Mouse (Mus musculus): Measurements from ENCODE around the gene Cyp1a2. TPM values are rescaled to one million over a fixed set of nuclear protein-coding genes. Genes with fewer than 3 reads are reported as not detected.
A peak's percentile ranks its signal among the peaks of the same experiment; 100 is the strongest.

Gene Cyp1a2
- polyA plus RNA-seq, 1 experiment from 2014 or later = not detected

GRCm38 (mm10) chr9:57644442-57644943 lies 39.0 kb downstream of the Cyp1a2 start:
- peak; percentile 53 for ATAC-seq (ENCODE audit: low FRiP score, low read depth)
- peak overlapping the region; percentile 100 for H3K9ac ChIP-seq (replicated peaks)
- H3K4me3 ChIP-seq = peak overlapping the region; percentile 98
- H3K27me3 ChIP-seq = peaks cover 9% of the 10 kb centered on the region; the same call in 1 of the 2 replicates
- under 1% methylated on average over 18 of the region's 18 CpGs for WGBS
- peak overlapping the region; percentile 98 for H3K27ac ChIP-seq (replicated peaks)
- H3K4me2 ChIP-seq (replicated peaks) = peak overlapping the region; percentile 96
- peaks cover 3% of the 10 kb centered on the region; the same call in 1 of the 2 replicates for H3K36me3 ChIP-seq
- no peaks in the 10 kb centered on the region for H3K9me3 ChIP-seq
- H3K4me1 ChIP-seq = peaks cover 56% of the 10 kb centered on the region

- no peak for ATAC-seq (ENCODE audit: low FRiP score, low read depth)
- peak overlapping the region; percentile 96 for H3K4me2 ChIP-seq (replicated peaks)
- no peaks in the 10 kb centered on the region for H3K9me3 ChIP-seq
- H3K36me3 ChIP-seq = peaks cover 3% of the 10 kb centered on the region; the same call in 1 of the 2 replicates
- H3K4me1 ChIP-seq = peaks cover 63% of the 10 kb centered on the region
- WGBS = 65% methylated on average over 7 of the region's 7 CpGs
- H3K27me3 ChIP-seq = peaks cover 9% of the 10 kb centered on the region; the same call in 1 of the 2 replicates
- H3K27ac ChIP-seq (replicated peaks) = no peak overlapping the region
- peak overlapping the region; percentile 100 for H3K9ac ChIP-seq (replicated peaks)
- peak overlapping the region; percentile 98 for H3K4me3 ChIP-seq
Measured at GRCm38 (mm10) chr9:57643856-57644180, 39.7 kb downstream of the Cyp1a2 start.

GRCm38 (mm10) chr9:57643169-57643855 lies 40.2 kb downstream of the Cyp1a2 start:
- peak overlapping the region; percentile 100 for H3K9ac ChIP-seq (replicated peaks)
- peaks cover 3% of the 10 kb centered on the region; the same call in 1 of the 2 replicates for H3K36me3 ChIP-seq
- H3K27ac ChIP-seq (replicated peaks) = no peak overlapping the region
- WGBS = 78% methylated on average over 9 of the region's 9 CpGs
- H3K4me3 ChIP-seq = peak overlapping the region; percentile 98
- peaks cover 68% of the 10 kb centered on the region for H3K4me1 ChIP-seq
- peaks cover 9% of the 10 kb centered on the region; the same call in 1 of the 2 replicates for H3K27me3 ChIP-seq
- H3K9me3 ChIP-seq = no peaks in the 10 kb centered on the region
- no peak for ATAC-seq (ENCODE audit: low FRiP score, low read depth)
- peak overlapping the region; percentile 96 for H3K4me2 ChIP-seq (replicated peaks)

GRCm38 (mm10) chr9:57641775-57642550 lies 41.5 kb downstream of the Cyp1a2 start:
- Histone ChIP-seq H3K27ac (replicated peaks) (no peak overlapping the region), H3K36me3 (peaks cover 3% of the 10 kb centered on the region; the same call in 1 of the 2 replicates), H3K4me3 (no peak overlapping the region), H3K9me3 (no peaks in the 10 kb centered on the region), H3K9ac (replicated peaks) (peak overlapping the region; percentile 29; the same call in 1 of the 2 replicates), H3K27me3 (peaks cover 5% of the 10 kb centered on the region; the same call in 1 of the 2 replicates), H3K4me1 (peaks cover 79% of the 10 kb centered on the region), H3K4me2 (replicated peaks) (no peak overlapping the region)
- no peak for ATAC-seq (ENCODE audit: low FRiP score, low read depth)
- 88% methylated on average over 13 of the region's 13 CpGs for WGBS

GRCm38 (mm10) chr9:57641022-57641421 lies 42.5 kb downstream of the Cyp1a2 start:
- H3K36me3 ChIP-seq = peaks cover 3% of the 10 kb centered on the region; the same call in 1 of the 2 replicates
- 74% methylated on average over 1 of the region's 1 CpGs for WGBS
- H3K27ac ChIP-seq (replicated peaks) = no peak overlapping the region
- no peaks in the 10 kb centered on the region for H3K27me3 ChIP-seq
- no peak overlapping the region for H3K9ac ChIP-seq (replicated peaks)
- H3K4me1 ChIP-seq = peaks cover 79% of the 10 kb centered on the region
- no peak overlapping the region for H3K4me2 ChIP-seq (replicated peaks)
- no peak overlapping the region for H3K4me3 ChIP-seq
- ATAC-seq (ENCODE audit: low FRiP score, low read depth) = no peak
- no peaks in the 10 kb centered on the region for H3K9me3 ChIP-seq

GRCm38 (mm10) chr9:57640384-57640783 lies 43.1 kb downstream of the Cyp1a2 start:
- Histone ChIP-seq H3K27me3 (no peaks in the 10 kb centered on the region), H3K27ac (replicated peaks) (peak overlapping the region; percentile 52), H3K4me3 (no peak overlapping the region; the same call in 1 of the 2 replicates), H3K9ac (replicated peaks) (no peak overlapping the region; the same call in 1 of the 2 replicates), H3K36me3 (peaks cover 3% of the 10 kb centered on the region; the same call in 1 of the 2 replicates), H3K4me1 (peaks cover 73% of the 10 kb centered on the region), H3K9me3 (no peaks in the 10 kb centered on the region), H3K4me2 (replicated peaks) (peak overlapping the region; percentile 27)
- no peak for ATAC-seq (ENCODE audit: low FRiP score, low read depth)
- WGBS = 35% methylated on average over 15 of the region's 15 CpGs

- Histone ChIP-seq H3K27me3 (no peaks in the 10 kb centered on the region), H3K9me3 (no peaks in the 10 kb centered on the region), H3K4me2 (replicated peaks) (peak overlapping the region; percentile 27), H3K4me3 (no peak overlapping the region; the same call in 1 of the 2 replicates), H3K9ac (replicated peaks) (no peak overlapping the region; the same call in 1 of the 2 replicates), H3K4me1 (peaks cover 73% of the 10 kb centered on the region), H3K27ac (replicated peaks) (peak overlapping the region; percentile 52), H3K36me3 (peaks cover 3% of the 10 kb centered on the region; the same call in 1 of the 2 replicates)
- ATAC-seq (ENCODE audit: low FRiP score, low read depth) = no peak
- 72% methylated on average over 5 of the region's 5 CpGs for WGBS
Measured at GRCm38 (mm10) chr9:57639661-57640328, 43.7 kb downstream of the Cyp1a2 start.

- Histone ChIP-seq H3K27me3 (no peaks in the 10 kb centered on the region), H3K4me3 (no peak overlapping the region), H3K36me3 (peaks cover 6% of the 10 kb centered on the region; the same call in 1 of the 2 replicates), H3K4me1 (peaks cover 71% of the 10 kb centered on the region), H3K27ac (replicated peaks) (peak overlapping the region; percentile 26), H3K4me2 (replicated peaks) (no peak overlapping the region), H3K9ac (replicated peaks) (no peak overlapping the region), H3K9me3 (no peaks in the 10 kb centered on the region)
- WGBS = 54% methylated on average over 8 of the region's 8 CpGs
- ATAC-seq (ENCODE audit: low FRiP score, low read depth) = no peak
Measured at GRCm38 (mm10) chr9:57638651-57639459, 44.6 kb downstream of the Cyp1a2 start.

GRCm38 (mm10) chr9:57637741-57638322 lies 45.7 kb downstream of the Cyp1a2 start:
- H3K4me1 ChIP-seq = peaks cover 66% of the 10 kb centered on the region
- 0 out of 2 replicates have a peak overlapping the region, but pooled peaks have one; percentile 26 for H3K27ac ChIP-seq (replicated peaks)
- H3K9ac ChIP-seq (replicated peaks) = no peak overlapping the region; the same call in 1 of the 2 replicates
- H3K9me3 ChIP-seq = no peaks in the 10 kb centered on the region
- ATAC-seq (ENCODE audit: low FRiP score, low read depth) = no peak
- H3K36me3 ChIP-seq = peaks cover 7% of the 10 kb centered on the region; the same call in 1 of the 2 replicates
- H3K4me3 ChIP-seq = no peak overlapping the region
- H3K27me3 ChIP-seq = no peaks in the 10 kb centered on the region
- H3K4me2 ChIP-seq (replicated peaks) = no peak overlapping the region
- 69% methylated on average over 6 of the region's 6 CpGs for WGBS

GRCm38 (mm10) chr9:57637272-57637671 lies 46.2 kb downstream of the Cyp1a2 start:
- 75% methylated on average over 3 of the region's 3 CpGs for WGBS
- H3K4me3 ChIP-seq = no peak overlapping the region
- no peaks in the 10 kb centered on the region for H3K27me3 ChIP-seq
- H3K4me2 ChIP-seq (replicated peaks) = no peak overlapping the region
- H3K27ac ChIP-seq (replicated peaks) = no peak overlapping the region
- H3K9me3 ChIP-seq = no peaks in the 10 kb centered on the region
- ATAC-seq (ENCODE audit: low FRiP score, low read depth) = no peak
- H3K9ac ChIP-seq (replicated peaks) = no peak overlapping the region
- H3K36me3 ChIP-seq = peaks cover 13% of the 10 kb centered on the region; the same call in 1 of the 2 replicates
- H3K4me1 ChIP-seq = peaks cover 60% of the 10 kb centered on the region

Measured in midbrain, embryonic 12.5 days (tissue).